Mouse (Mus musculus): Measurements from ENCODE around the gene Irs2. TPM values are rescaled to one million over a fixed set of nuclear protein-coding genes. Genes with fewer than 3 reads are reported as not detected.
A peak's percentile ranks its signal among the peaks of the same experiment; 100 is the strongest.

Irs2 gene
- 28.2 and 37.3 TPM in 2 replicates for total RNA-seq (2014; rRNA removed)
- 5.5 and 7.6 TPM in 2 replicates for polyA plus RNA-seq (2015; fragmentation: Nextera tagmentation; extraction: Ambion mirVana)

- no peak for TF ChIP-seq CTCF (IDR thresholded peaks at IDR 0.05; ENCODE audit: low read depth)
- H3K4me3 ChIP-seq (ENCODE audit: low read depth, low read length): peak within 1 kb of the TSS; percentile 84
- H3K27ac ChIP-seq (ENCODE audit: low read depth, low read length): peak within 1 kb of the TSS; percentile 100
- DNase-seq: no peak
- peak within 1 kb of the TSS; percentile 86 for H3K4me2 ChIP-seq (ENCODE audit: low read depth)
- ATAC-seq: peak; percentile 8
- no peaks in the 10 kb centered on the region for H3K27me3 ChIP-seq (ENCODE audit: insufficient read depth, low read length)
- peaks cover 32% of the 10 kb centered on the region for H3K4me1 ChIP-seq (ENCODE audit: insufficient read depth)
- no peaks in the 10 kb centered on the region for H3K9me3 ChIP-seq (ENCODE audit: low read length)
- H3K36me3 ChIP-seq (ENCODE audit: insufficient read depth): no peaks in the 10 kb centered on the region; the same call in 1 of the 2 replicates
- under 1% methylated on average over 44 of the region's 64 CpGs for WGBS
- peak within 1 kb of the TSS; percentile 99 for H3K9ac ChIP-seq
Observed at GRCm38 (mm10) chr8:11008379-11008775, at the start of gene Irs2. Irs2 (minus strand) TSS chr8:11008458.

DNA sequence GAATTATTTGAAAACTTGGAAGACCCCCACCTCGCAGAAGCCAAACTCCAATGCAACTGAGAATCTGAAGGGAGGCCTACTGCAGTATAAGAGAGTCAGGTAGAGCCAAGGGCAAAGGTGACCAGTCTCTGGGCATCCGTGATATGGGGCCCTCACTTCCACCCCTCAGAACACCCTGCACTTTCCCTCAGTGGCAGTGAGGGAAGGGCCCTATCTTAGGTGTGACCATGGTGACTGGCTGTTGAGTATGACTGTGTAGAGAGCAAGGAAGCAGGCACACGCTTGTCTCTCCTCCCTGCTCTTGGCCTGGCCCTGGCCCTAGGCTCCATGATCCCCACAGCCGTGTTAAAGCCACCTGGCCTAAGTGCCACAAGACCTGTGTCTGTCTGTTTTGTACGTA lies 48.4 kb upstream of the Irs2 start:
- no peak for TF ChIP-seq CTCF (IDR thresholded peaks at IDR 0.05; ENCODE audit: low read depth)
- Histone ChIP-seq H3K4me1 (ENCODE audit: insufficient read depth) (no peaks in the 10 kb centered on the region), H3K27ac (ENCODE audit: low read depth, low read length) (no peak overlapping the region), H3K27me3 (ENCODE audit: insufficient read depth, low read length) (no peaks in the 10 kb centered on the region), H3K4me3 (ENCODE audit: low read depth, low read length) (no peak overlapping the region), H3K9ac (no peak overlapping the region), H3K36me3 (ENCODE audit: insufficient read depth) (no peaks in the 10 kb centered on the region), H3K4me2 (ENCODE audit: low read depth) (no peak overlapping the region), H3K9me3 (ENCODE audit: low read length) (no peaks in the 10 kb centered on the region)
- no peak for ATAC-seq
- 92% methylated on average over 5 of the region's 5 CpGs for WGBS
- DNase-seq: no peak

- TF ChIP-seq CTCF (IDR thresholded peaks at IDR 0.05; ENCODE audit: low read depth): no peak
- 92% methylated on average over 8 of the region's 8 CpGs for WGBS
- H3K27ac ChIP-seq (ENCODE audit: low read depth, low read length): no peak overlapping the region
- no peaks in the 10 kb centered on the region for H3K4me1 ChIP-seq (ENCODE audit: insufficient read depth)
- no peak overlapping the region for H3K4me2 ChIP-seq (ENCODE audit: low read depth)
- DNase-seq (no peak), ATAC-seq (no peak)
- H3K27me3 ChIP-seq (ENCODE audit: insufficient read depth, low read length): no peaks in the 10 kb centered on the region
- H3K4me3 ChIP-seq (ENCODE audit: low read depth, low read length): no peak overlapping the region
- H3K9ac ChIP-seq: no peak overlapping the region
- H3K36me3 ChIP-seq (ENCODE audit: insufficient read depth): no peaks in the 10 kb centered on the region
- no peaks in the 10 kb centered on the region for H3K9me3 ChIP-seq (ENCODE audit: low read length)
Observed at GRCm38 (mm10) chr8:11056175-11056563, 47.9 kb upstream of the Irs2 start.

DNA sequence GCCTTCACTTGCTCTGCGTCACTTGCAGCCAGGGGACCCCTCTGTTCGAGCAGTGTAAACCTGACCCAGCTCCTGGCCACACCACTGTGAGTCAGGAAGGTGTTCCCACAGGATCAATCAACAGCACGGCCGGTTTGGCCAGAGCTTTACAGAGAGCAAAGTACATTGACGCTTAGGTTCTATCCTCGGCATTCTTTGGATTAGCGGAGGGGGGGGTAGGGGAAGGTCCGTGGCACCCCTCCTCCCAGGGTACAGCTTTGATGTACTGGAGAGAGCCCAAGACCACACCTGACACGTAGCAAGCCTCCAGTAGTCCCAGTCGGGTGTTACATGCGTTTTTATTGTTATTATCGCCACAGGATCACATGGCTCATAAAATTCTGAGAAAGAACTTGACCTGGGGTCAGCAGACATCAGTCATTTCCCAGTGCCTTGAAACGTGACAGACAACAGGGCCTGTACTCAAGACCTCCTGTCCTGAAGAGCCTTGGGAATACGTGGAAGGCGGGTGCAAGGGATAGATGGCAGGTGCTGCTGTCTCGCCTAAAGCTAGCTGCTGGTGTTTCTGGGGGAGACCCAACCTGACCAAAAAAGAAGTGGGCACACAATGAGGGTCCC lies 47.4 kb upstream of the Irs2 start:
- no peaks in the 10 kb centered on the region for H3K9me3 ChIP-seq (ENCODE audit: low read length)
- no peak for TF ChIP-seq CTCF (IDR thresholded peaks at IDR 0.05; ENCODE audit: low read depth)
- no peak overlapping the region for H3K27ac ChIP-seq (ENCODE audit: low read depth, low read length)
- H3K27me3 ChIP-seq (ENCODE audit: insufficient read depth, low read length): no peaks in the 10 kb centered on the region
- DNase-seq: no peak
- H3K36me3 ChIP-seq (ENCODE audit: insufficient read depth): no peaks in the 10 kb centered on the region
- no peaks in the 10 kb centered on the region for H3K4me1 ChIP-seq (ENCODE audit: insufficient read depth)
- no peak overlapping the region for H3K4me2 ChIP-seq (ENCODE audit: low read depth)
- 79% methylated on average over 16 of the region's 16 CpGs for WGBS
- no peak overlapping the region for H3K4me3 ChIP-seq (ENCODE audit: low read depth, low read length)
- H3K9ac ChIP-seq: no peak overlapping the region
- ATAC-seq: no peak

DNA sequence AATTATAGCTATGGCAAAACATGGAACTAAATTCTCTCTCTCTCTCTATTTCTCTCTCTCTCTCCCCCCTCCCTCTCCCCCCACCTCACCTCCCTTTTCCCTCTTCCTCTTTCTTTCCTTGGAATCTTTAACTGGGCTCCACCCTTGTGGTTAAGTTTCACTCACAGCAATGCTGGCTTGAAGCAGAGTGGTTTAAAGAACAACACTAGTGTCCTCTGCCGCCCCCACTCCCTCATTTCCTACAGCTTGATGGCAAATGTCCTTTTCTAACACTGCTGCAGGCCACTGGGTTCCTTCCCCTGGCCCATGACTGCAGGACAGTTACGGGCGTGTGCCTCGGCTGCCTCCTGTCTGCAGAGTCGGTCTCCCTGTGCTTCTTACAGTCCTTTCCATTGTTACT lies 41.6 kb upstream of the Irs2 start:
- no peak overlapping the region for H3K4me2 ChIP-seq (ENCODE audit: low read depth)
- no peak overlapping the region for H3K4me3 ChIP-seq (ENCODE audit: low read depth, low read length)
- no peaks in the 10 kb centered on the region for H3K4me1 ChIP-seq (ENCODE audit: insufficient read depth)
- no peak overlapping the region for H3K27ac ChIP-seq (ENCODE audit: low read depth, low read length)
- TF ChIP-seq CTCF (IDR thresholded peaks at IDR 0.05; ENCODE audit: low read depth): no peak
- 70% methylated on average over 5 of the region's 5 CpGs for WGBS
- H3K27me3 ChIP-seq (ENCODE audit: insufficient read depth, low read length): no peaks in the 10 kb centered on the region
- DNase-seq (no peak), ATAC-seq (no peak)
- no peak overlapping the region for H3K9ac ChIP-seq
- no peaks in the 10 kb centered on the region for H3K9me3 ChIP-seq (ENCODE audit: low read length)
- no peaks in the 10 kb centered on the region for H3K36me3 ChIP-seq (ENCODE audit: insufficient read depth)

DNA sequence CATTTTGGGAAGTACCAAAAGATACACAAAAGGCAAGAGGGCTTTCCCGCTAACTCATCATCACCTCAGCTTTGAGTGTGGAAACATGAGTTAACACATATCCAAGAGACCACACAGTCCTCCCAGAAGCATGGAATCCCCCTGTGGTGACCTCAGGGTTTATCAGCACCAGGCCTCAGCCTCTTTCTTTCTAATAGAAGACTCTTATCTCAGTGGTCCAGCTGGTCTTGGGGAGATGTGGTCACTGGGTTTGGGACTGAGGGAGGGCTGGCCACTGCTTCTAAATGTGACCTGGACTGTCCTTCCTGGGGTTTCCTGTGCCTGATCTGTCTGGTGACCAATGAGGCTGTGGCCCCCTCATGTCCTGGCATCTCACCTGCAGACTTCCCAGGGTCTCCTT lies 39.6 kb upstream of the Irs2 start:
- Histone ChIP-seq H3K4me2 (ENCODE audit: low read depth) (no peak overlapping the region), H3K9ac (no peak overlapping the region), H3K9me3 (ENCODE audit: low read length) (no peaks in the 10 kb centered on the region), H3K27ac (ENCODE audit: low read depth, low read length) (no peak overlapping the region), H3K4me3 (ENCODE audit: low read depth, low read length) (no peak overlapping the region), H3K4me1 (ENCODE audit: insufficient read depth) (no peaks in the 10 kb centered on the region), H3K36me3 (ENCODE audit: insufficient read depth) (no peaks in the 10 kb centered on the region), H3K27me3 (ENCODE audit: insufficient read depth, low read length) (no peaks in the 10 kb centered on the region)
- 94% methylated on average over 1 of the region's 1 CpGs for WGBS
- TF ChIP-seq CTCF (IDR thresholded peaks at IDR 0.05; ENCODE audit: low read depth): no peak
- no peak for DNase-seq
- no peak for ATAC-seq

DNA sequence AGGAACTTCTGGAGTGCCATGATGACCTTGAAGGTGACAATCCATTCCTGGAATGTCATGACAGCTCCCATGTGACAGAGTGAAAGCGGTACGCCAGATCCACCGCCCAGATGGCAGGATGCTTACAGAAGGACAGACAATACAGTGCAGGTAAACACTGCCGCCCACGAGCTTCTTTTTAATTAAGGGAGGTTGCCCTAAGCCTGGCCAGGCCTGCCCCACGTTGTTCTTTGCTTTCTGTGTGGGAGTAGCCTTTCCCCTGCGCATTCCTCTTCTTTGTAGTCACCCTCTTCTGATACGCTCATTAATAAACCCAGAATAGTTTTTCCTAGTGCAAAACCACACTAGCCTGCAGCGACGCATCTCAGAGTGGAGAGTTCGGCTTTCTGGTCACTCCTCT lies 36.4 kb upstream of the Irs2 start:
- Histone ChIP-seq H3K27me3 (ENCODE audit: insufficient read depth, low read length) (no peaks in the 10 kb centered on the region), H3K36me3 (ENCODE audit: insufficient read depth) (no peaks in the 10 kb centered on the region), H3K4me2 (ENCODE audit: low read depth) (no peak overlapping the region), H3K9ac (no peak overlapping the region), H3K4me3 (ENCODE audit: low read depth, low read length) (no peak overlapping the region), H3K4me1 (ENCODE audit: insufficient read depth) (no peaks in the 10 kb centered on the region), H3K9me3 (ENCODE audit: low read length) (no peaks in the 10 kb centered on the region), H3K27ac (ENCODE audit: low read depth, low read length) (no peak overlapping the region)
- no peak for DNase-seq
- ATAC-seq: no peak
- 73% methylated on average over 11 of the region's 11 CpGs for WGBS
- TF ChIP-seq CTCF (IDR thresholded peaks at IDR 0.05; ENCODE audit: low read depth): no peak
